Mouse (Mus musculus): ENCODE data around the gene Grik4.

GRCm38 (mm10) chr9:42793581-42793980 is 150.7 kb downstream of the Grik4 start:
- TF ChIP-seq POLR2A (IDR thresholded peaks at IDR 0.05; ENCODE audit: control insufficient read depth, extremely low read depth, insufficient read depth, low read length, poor library complexity) (no peak), CTCF (IDR thresholded peaks at IDR 0.05; ENCODE audit: borderline replicate concordance, control insufficient read depth, extremely low read depth, insufficient read depth, low read length, poor library complexity) (no peak)

Data from thymus, adult 2 months (tissue).